Mouse (Mus musculus): Measurements from ENCODE around the gene Tango6. TPM values are rescaled to one million over a fixed set of nuclear protein-coding genes. Genes with fewer than 3 reads are reported as not detected.
"Not testable (repeated sequence)": the region's sequence is repeated elsewhere in the genome, so short reads cannot be mapped to it uniquely, and the experiment has no call there.

Tango6 gene
- total RNA-seq, 1 experiment: 13.6 TPM

DNA sequence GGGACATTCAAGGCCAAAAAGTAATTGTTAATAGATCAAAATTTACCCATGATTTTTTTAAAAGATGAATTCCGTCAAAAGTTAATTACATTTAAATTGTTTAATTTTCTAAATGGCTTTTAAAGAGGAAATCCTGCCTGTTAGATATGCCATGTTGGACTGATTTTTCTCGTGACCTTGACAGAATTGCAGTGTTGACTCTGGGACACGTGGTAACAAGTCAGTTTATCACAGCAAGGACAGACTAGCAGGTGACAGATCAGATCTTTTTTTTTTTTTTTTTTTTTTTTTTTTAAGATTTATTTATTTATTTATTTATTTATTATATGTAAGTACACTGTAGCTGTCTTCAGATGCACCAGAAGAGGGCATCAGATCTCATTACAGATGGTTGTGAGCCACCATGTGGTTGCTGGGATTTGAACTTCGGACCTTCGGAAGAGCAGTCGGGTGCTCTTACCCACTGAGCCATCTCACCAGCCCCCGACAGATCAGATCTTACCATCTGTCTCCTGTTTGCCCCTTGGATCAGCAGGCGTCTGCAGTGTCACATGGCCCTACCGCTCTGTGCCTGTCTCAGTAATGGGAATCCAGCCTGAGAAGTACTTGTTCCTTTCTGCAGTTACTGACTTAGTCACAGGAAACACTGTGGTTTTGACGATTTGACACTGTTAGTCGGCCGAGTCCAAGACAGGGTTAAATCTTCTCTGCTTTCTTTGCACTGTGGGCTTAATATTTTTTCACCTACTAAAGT lies 119.7 kb downstream of the Tango6 start:
- H3K9ac ChIP-seq (ENCODE audit: insufficient read depth, low read depth, low read length, poor library complexity, severe bottlenecking); H3K36me3 ChIP-seq (ENCODE audit: control insufficient read depth, insufficient read depth, low read length, poor library complexity, severe bottlenecking); H3K27ac ChIP-seq (ENCODE audit: insufficient read depth, low read depth, low read length, poor library complexity, severe bottlenecking); in situ Hi-C loops (cut with MboI; ENCODE audit: low sequenced_read_pairs in 2 of 2, unreplicated experiment in 2 of 2); DNase-seq (ENCODE audit: low read depth, low spot score); H3K9me3 ChIP-seq (ENCODE audit: control insufficient read depth, insufficient read depth, low read depth, low read length); H3K4me1 ChIP-seq (ENCODE audit: control insufficient read depth in 2 of 2, insufficient read depth in 2 of 2, low read length in 2 of 2, poor library complexity in 1 of 2); H3K4me3 ChIP-seq (ENCODE audit: insufficient read depth in 1 of 2, low read depth in 1 of 2, low read length in 2 of 2, poor library complexity in 1 of 2, severe bottlenecking in 1 of 2): not testable (repeated sequence)
- TF ChIP-seq ZNF384 (IDR thresholded peaks at IDR 0.05; ENCODE audit: low read depth, low read length): peak; percentile 88

DNA sequence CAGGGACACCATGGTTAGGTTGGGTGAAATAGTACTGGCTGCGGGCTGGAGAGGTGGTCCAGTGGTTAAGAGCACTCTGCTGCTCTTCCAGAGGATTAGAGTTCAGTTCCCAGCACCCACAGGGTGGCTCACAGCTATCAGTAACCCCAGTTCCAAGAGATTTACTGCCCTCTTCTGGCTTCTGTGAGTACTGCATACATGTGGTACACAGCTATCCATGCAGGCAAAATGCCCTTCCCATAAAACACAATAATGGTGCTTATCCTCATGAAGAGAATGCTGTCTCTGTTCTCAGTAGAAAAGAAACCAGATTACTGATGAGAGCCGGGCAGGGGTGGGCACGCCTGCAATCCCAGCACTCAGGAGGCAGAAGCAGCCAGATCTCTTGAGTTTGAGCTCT lies 123.0 kb downstream of the Tango6 start:
- no peak for TF ChIP-seq ZC3H11A (IDR thresholded peaks at IDR 0.05; ENCODE audit: borderline replicate concordance, low read depth, low read length)
- TF ChIP-seq ZNF384 (IDR thresholded peaks at IDR 0.05; ENCODE audit: low read depth, low read length): no peak
- no peak for TF ChIP-seq CHD2 (IDR thresholded peaks at IDR 0.05; ENCODE audit: low read depth, low read length)
- TF ChIP-seq HCFC1 (IDR thresholded peaks at IDR 0.05; ENCODE audit: borderline replicate concordance, insufficient read depth, low read length): no peak
- TF ChIP-seq MAFK (IDR thresholded peaks at IDR 0.05; ENCODE audit: insufficient read depth, low read depth, low read length): no peak

DNA sequence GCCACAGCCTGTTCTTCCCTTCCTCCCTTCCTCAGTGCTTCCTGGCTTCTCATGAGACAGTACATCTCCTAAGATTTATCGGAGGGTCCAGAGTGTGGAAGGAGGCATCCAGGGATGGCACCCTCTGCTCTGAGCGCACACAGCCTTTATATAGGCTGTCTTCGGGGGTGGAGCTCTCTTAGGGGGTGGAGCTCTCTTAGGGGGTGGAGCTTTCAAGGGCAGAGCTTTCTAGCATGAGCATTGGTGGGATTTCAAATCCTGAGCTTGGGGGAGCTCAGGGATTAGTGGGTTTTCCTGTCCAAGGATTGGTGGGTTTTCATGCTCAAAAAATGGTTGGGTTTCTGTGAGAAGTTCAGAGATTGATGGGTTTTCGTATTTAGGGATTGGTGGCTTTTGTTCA lies 124.6 kb downstream of the Tango6 start:
- no peaks in the 10 kb centered on the region; the same call in 1 of the 2 replicates for H3K36me3 ChIP-seq (ENCODE audit: control insufficient read depth, insufficient read depth, low read length, poor library complexity, severe bottlenecking)
- H3K9ac ChIP-seq (ENCODE audit: insufficient read depth, low read depth, low read length, poor library complexity, severe bottlenecking): no peak overlapping the region
- no peaks in the 10 kb centered on the region for H3K9me3 ChIP-seq (ENCODE audit: control insufficient read depth, insufficient read depth, low read depth, low read length)
- TF ChIP-seq ZNF384 (IDR thresholded peaks at IDR 0.05; ENCODE audit: low read depth, low read length) (no peak), CHD2 (IDR thresholded peaks at IDR 0.05; ENCODE audit: low read depth, low read length) (no peak), MAFK (IDR thresholded peaks at IDR 0.05; ENCODE audit: insufficient read depth, low read depth, low read length) (no peak), HCFC1 (IDR thresholded peaks at IDR 0.05; ENCODE audit: borderline replicate concordance, insufficient read depth, low read length) (no peak), ZC3H11A (IDR thresholded peaks at IDR 0.05; ENCODE audit: borderline replicate concordance, low read depth, low read length) (no peak)
- peaks cover 0 to 3% of the 10 kb centered on the region in 2 experiments; a peak in 2 of 4 replicates for H3K4me1 ChIP-seq (ENCODE audit: control insufficient read depth in 2 of 2, insufficient read depth in 2 of 2, low read length in 2 of 2, poor library complexity in 1 of 2)
- H3K4me3 ChIP-seq (ENCODE audit: insufficient read depth in 1 of 2, low read depth in 1 of 2, low read length in 2 of 2, poor library complexity in 1 of 2, severe bottlenecking in 1 of 2): no peak overlapping the region
- peak; percentile 33 for DNase-seq (ENCODE audit: low read depth, low spot score)
- H3K27ac ChIP-seq (ENCODE audit: insufficient read depth, low read depth, low read length, poor library complexity, severe bottlenecking): no peak overlapping the region
- in situ Hi-C loops (cut with MboI; ENCODE audit: low sequenced_read_pairs in 2 of 2, unreplicated experiment in 2 of 2): no loop called here

More for the DNA sequence above, 123.0 kb downstream of the Tango6 start:
- H3K27ac ChIP-seq (ENCODE audit: insufficient read depth, low read depth, low read length, poor library complexity, severe bottlenecking): no peak overlapping the region
- in situ Hi-C loops (cut with MboI; ENCODE audit: low sequenced_read_pairs in 2 of 2, unreplicated experiment in 2 of 2): no loop called here
- H3K9ac ChIP-seq (ENCODE audit: insufficient read depth, low read depth, low read length, poor library complexity, severe bottlenecking): no peak overlapping the region
- no peak for DNase-seq (ENCODE audit: low read depth, low spot score)
- no peaks in the 10 kb centered on the region for H3K9me3 ChIP-seq (ENCODE audit: control insufficient read depth, insufficient read depth, low read depth, low read length)
- H3K36me3 ChIP-seq (ENCODE audit: control insufficient read depth, insufficient read depth, low read length, poor library complexity, severe bottlenecking): no peaks in the 10 kb centered on the region
- H3K4me3 ChIP-seq (ENCODE audit: insufficient read depth in 1 of 2, low read depth in 1 of 2, low read length in 2 of 2, poor library complexity in 1 of 2, severe bottlenecking in 1 of 2): no peak overlapping the region
- peaks cover 0 to 3% of the 10 kb centered on the region in 2 experiments; a peak in 2 of 4 replicates for H3K4me1 ChIP-seq (ENCODE audit: control insufficient read depth in 2 of 2, insufficient read depth in 2 of 2, low read length in 2 of 2, poor library complexity in 1 of 2)

DNA sequence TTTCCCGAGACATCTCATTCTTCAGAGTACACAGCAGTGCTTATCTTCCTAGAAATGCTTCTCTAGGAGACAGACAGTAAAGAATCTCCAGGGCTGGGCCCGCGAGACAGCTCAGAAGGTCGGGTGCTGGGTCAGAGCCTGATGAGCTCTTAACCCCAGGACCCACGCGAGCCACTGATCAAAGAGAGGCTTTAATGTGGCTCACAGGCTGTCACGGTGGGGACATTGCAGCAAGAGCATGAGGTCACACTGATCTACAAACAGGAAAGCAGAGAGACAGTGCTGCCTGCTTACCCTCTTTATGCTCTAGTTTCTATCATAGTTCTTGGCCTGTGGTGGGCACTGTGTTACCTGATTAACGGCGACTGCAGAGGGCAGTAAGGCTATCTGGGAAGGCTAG lies 126.9 kb downstream of the Tango6 start:
- DNase-seq (ENCODE audit: low read depth, low spot score): no peak
- Histone ChIP-seq H3K4me1 (ENCODE audit: control insufficient read depth in 2 of 2, insufficient read depth in 2 of 2, low read length in 2 of 2, poor library complexity in 1 of 2) (no peaks in the 10 kb centered on the region), H3K4me3 (ENCODE audit: insufficient read depth in 1 of 2, low read depth in 1 of 2, low read length in 2 of 2, poor library complexity in 1 of 2, severe bottlenecking in 1 of 2) (no peak overlapping the region), H3K9ac (ENCODE audit: insufficient read depth, low read depth, low read length, poor library complexity, severe bottlenecking) (no peak overlapping the region), H3K9me3 (ENCODE audit: control insufficient read depth, insufficient read depth, low read depth, low read length) (no peaks in the 10 kb centered on the region), H3K27ac (ENCODE audit: insufficient read depth, low read depth, low read length, poor library complexity, severe bottlenecking) (no peak overlapping the region), H3K36me3 (ENCODE audit: control insufficient read depth, insufficient read depth, low read length, poor library complexity, severe bottlenecking) (no peaks in the 10 kb centered on the region; the same call in 1 of the 2 replicates)
- in situ Hi-C loops (cut with MboI; ENCODE audit: low sequenced_read_pairs in 2 of 2, unreplicated experiment in 2 of 2): no loop called here
- TF ChIP-seq HCFC1 (IDR thresholded peaks at IDR 0.05; ENCODE audit: borderline replicate concordance, insufficient read depth, low read length) (no peak), ZNF384 (IDR thresholded peaks at IDR 0.05; ENCODE audit: low read depth, low read length) (no peak), CHD2 (IDR thresholded peaks at IDR 0.05; ENCODE audit: low read depth, low read length) (no peak), ZC3H11A (IDR thresholded peaks at IDR 0.05; ENCODE audit: borderline replicate concordance, low read depth, low read length) (no peak), MAFK (IDR thresholded peaks at IDR 0.05; ENCODE audit: insufficient read depth, low read depth, low read length) (no peak)

All from ES-E14 (cell line).